In genomic region chr16:91552072-91552471, GRCm38 (mm10) we compare ENCODE assay signal across 16 mouse cellular contexts. TPM values are rescaled to one million over a fixed set of nuclear protein-coding genes. Genes with fewer than 3 reads are reported as not detected.
A peak's percentile ranks its signal among the peaks of the same experiment; 100 is the strongest.
DNase-seq lines count a peak whose midpoint lies in the region; ATAC-seq and TF ChIP-seq lines count a peak whose summit lies in the region.
"Had no signal": no experiment of that assay in that cellular context is flagged by ENCODE, and none has a peak within 500 bp of the region (broad histone marks: within the 10 kb centered on the region; RNA-seq: fewer than 3 reads in every experiment).

No protein-coding gene starts in this region.

- H3K4me3 ChIP-seq in heart, embryonic 12.5 days, result no peak overlapping the region
- H3K4me3 ChIP-seq in liver, embryonic 11.5 days (ENCODE audit: low read depth, low read length), result no peak overlapping the region
- no peak overlapping the region for H3K4me3 ChIP-seq in liver, postnatal 0 days (ENCODE audit: low read depth, low read length)
- no peak overlapping the region for H3K4me3 ChIP-seq in intestine, embryonic 15.5 days (replicated peaks)
- no peak overlapping the region for H3K4me3 ChIP-seq in stomach, postnatal 0 days (ENCODE audit: low read depth, low read length)

- intact Hi-C loops in heart, postnatal 10 days (cut with DNase I), result no loop called here
- intact Hi-C loops in left cerebral cortex, postnatal 25 days (cut with DNase I), result no loop called here

- H3K9me3 ChIP-seq in heart, embryonic 12.5 days (replicated peaks), result no peaks in the 10 kb centered on the region
- H3K9me3 ChIP-seq in liver, embryonic 11.5 days (ENCODE audit: control insufficient read depth, low read length), result no peaks in the 10 kb centered on the region
- no peaks in the 10 kb centered on the region for H3K9me3 ChIP-seq in liver, postnatal 0 days (ENCODE audit: low read length)
- H3K9me3 ChIP-seq in intestine, embryonic 15.5 days, result no peaks in the 10 kb centered on the region
- H3K9me3 ChIP-seq in stomach, postnatal 0 days (ENCODE audit: control insufficient read depth, low read length), result no peaks in the 10 kb centered on the region
- H3K9me3 ChIP-seq: liver, embryonic 15.5 days had no signal

- ATAC-seq in heart, embryonic 12.5 days (ENCODE audit: insufficient number of reproducible peaks, low FRiP score), result no peak
- no peak for ATAC-seq in liver, embryonic 11.5 days (replicated peaks; ENCODE audit: low FRiP score)
- no peak for ATAC-seq in liver, postnatal 0 days
- peak; percentile 40 for ATAC-seq in intestine, embryonic 15.5 days
- no peak for ATAC-seq in stomach, postnatal 0 days (ENCODE audit: low FRiP score, low TSS enrichment)
- ATAC-seq: activated CD4-positive, CD25-positive, alpha-beta regulatory T cell, adult 4 months; forebrain, embryonic 14.5 days had no signal

- no peaks in the 10 kb centered on the region for H3K27me3 ChIP-seq in heart, embryonic 12.5 days (replicated peaks)
- no peaks in the 10 kb centered on the region for H3K27me3 ChIP-seq in liver, embryonic 11.5 days (replicated peaks; ENCODE audit: control insufficient read depth, insufficient read depth, low read length)
- no peaks in the 10 kb centered on the region for H3K27me3 ChIP-seq in liver, postnatal 0 days (ENCODE audit: insufficient read depth, low read length)
- H3K27me3 ChIP-seq in intestine, embryonic 15.5 days (replicated peaks), result no peaks in the 10 kb centered on the region
- no peaks in the 10 kb centered on the region for H3K27me3 ChIP-seq in stomach, postnatal 0 days (ENCODE audit: control insufficient read depth, insufficient read depth, low read length)
- H3K27me3 ChIP-seq: liver, embryonic 15.5 days had no signal

- WGBS in heart, embryonic 12.5 days, result 31% methylated on average over 9 of the region's 9 CpGs
- 62% methylated on average over 9 of the region's 9 CpGs for WGBS in liver, embryonic 11.5 days
- WGBS in liver, postnatal 0 days (ENCODE audit: insufficient replicate concordance), result 63% methylated on average over 9 of the region's 9 CpGs
- 50% methylated on average over 9 of the region's 9 CpGs for WGBS in intestine, embryonic 15.5 days
- WGBS in stomach, postnatal 0 days, result 61% methylated on average over 9 of the region's 9 CpGs

- TF ChIP-seq EP300 in liver, postnatal 0 days (IDR thresholded peaks at IDR 0.05; ENCODE audit: low read depth), result no peak
- TF ChIP-seq EP300 in stomach, postnatal 0 days (optimal IDR thresholded peaks at IDR 0.05), result no peak

- H3K36me3 ChIP-seq in heart, embryonic 12.5 days, result peaks cover 29% of the 10 kb centered on the region
- H3K36me3 ChIP-seq in liver, embryonic 11.5 days (ENCODE audit: control insufficient read depth, insufficient read depth, low read length), result peaks cover 3% of the 10 kb centered on the region; the same call in 1 of the 2 replicates
- peaks cover 40% of the 10 kb centered on the region for H3K36me3 ChIP-seq in liver, postnatal 0 days (replicated peaks; ENCODE audit: insufficient read depth, low read length)
- H3K36me3 ChIP-seq in intestine, embryonic 15.5 days, result 0 out of 2 replicates have a peak, but pooled peaks cover 4% of the 10 kb centered on the region
- no peaks in the 10 kb centered on the region; the same call in 1 of the 2 replicates for H3K36me3 ChIP-seq in stomach, postnatal 0 days (ENCODE audit: control insufficient read depth, insufficient read depth, low read length)

- H3K9ac ChIP-seq in heart, embryonic 12.5 days, result no peak overlapping the region
- H3K9ac ChIP-seq in liver, embryonic 11.5 days (ENCODE audit: low read depth, low read length), result peak overlapping the region; percentile 43; the same call in 1 of the 2 replicates
- H3K9ac ChIP-seq in liver, postnatal 0 days (replicated peaks), result no peak overlapping the region
- H3K9ac ChIP-seq in intestine, embryonic 15.5 days, result no peak overlapping the region
- H3K9ac ChIP-seq in stomach, postnatal 0 days (ENCODE audit: low read length), result no peak overlapping the region

- DNase-seq in heart, postnatal 10 days, result no peak
- no peak for DNase-seq in liver, embryonic 11.5 days (ENCODE audit: low spot score)
- DNase-seq in liver, postnatal 0 days, result no peak
- peak; percentile 44 for DNase-seq in stomach, postnatal 0 days (ENCODE audit: low spot score)
- DNase-seq in left cerebral cortex, postnatal 25 days (ENCODE audit: low spot score in 2 of 2), result no peak
- DNase-seq: adrenal gland, postnatal 14 days; B cell, adult 2 months; cerebellum, adult 11-12 months; layer of hippocampus, postnatal 36 days; right cerebral cortex, postnatal 14 days; thymus, postnatal 36 days had no signal

- 0 out of 2 replicates have a peak overlapping the region, but pooled peaks have one; percentile 75 for H3K27ac ChIP-seq in heart, embryonic 12.5 days (ENCODE audit: poor library complexity, severe bottlenecking)
- no peak overlapping the region; the same call in 1 of the 2 replicates for H3K27ac ChIP-seq in liver, embryonic 11.5 days (ENCODE audit: low read depth, low read length)
- no peak overlapping the region for H3K27ac ChIP-seq in liver, postnatal 0 days (ENCODE audit: low read depth)
- H3K27ac ChIP-seq in intestine, embryonic 15.5 days, result peak overlapping the region; percentile 75
- H3K27ac ChIP-seq in stomach, postnatal 0 days (replicated peaks), result peak overlapping the region; percentile 35

- no peak for TF ChIP-seq CTCF in liver, postnatal 0 days (IDR thresholded peaks at IDR 0.05; ENCODE audit: low read depth)
- TF ChIP-seq CTCF in stomach, postnatal 0 days (IDR thresholded peaks at IDR 0.05; ENCODE audit: low read depth), result peak; percentile 39

- H3K4me1 ChIP-seq in heart, embryonic 12.5 days (replicated peaks), result peaks cover 78% of the 10 kb centered on the region
- peaks cover 54% of the 10 kb centered on the region for H3K4me1 ChIP-seq in liver, embryonic 11.5 days (replicated peaks; ENCODE audit: control insufficient read depth, insufficient read depth, low read length)
- peaks cover 51% of the 10 kb centered on the region for H3K4me1 ChIP-seq in liver, postnatal 0 days (ENCODE audit: insufficient read depth)
- H3K4me1 ChIP-seq in intestine, embryonic 15.5 days (replicated peaks), result peaks cover 39% of the 10 kb centered on the region
- peaks cover 7% of the 10 kb centered on the region for H3K4me1 ChIP-seq in stomach, postnatal 0 days (replicated peaks; ENCODE audit: control insufficient read depth, insufficient read depth)

- peak overlapping the region; percentile 16; the same call in 1 of the 2 replicates for H3K4me2 ChIP-seq in heart, embryonic 12.5 days
- peak overlapping the region; percentile 58 for H3K4me2 ChIP-seq in liver, embryonic 11.5 days
- no peak overlapping the region for H3K4me2 ChIP-seq in liver, postnatal 0 days (ENCODE audit: low read depth, low read length)
- H3K4me2 ChIP-seq in intestine, embryonic 15.5 days (replicated peaks), result peak overlapping the region; percentile 6; the same call in 1 of the 2 replicates
- H3K4me2 ChIP-seq in stomach, postnatal 0 days (replicated peaks; ENCODE audit: low read depth), result no peak overlapping the region

RNA-seq across cellular contexts. Expression of gene Ifngr2, which starts 5.2 kb away (rescaled TPM):
- 99.4 and 110 TPM in 2 replicates for polyA plus RNA-seq in heart, embryonic 12.5 days (2016; fragmentation: Nextera tagmentation; extraction: Ambion mirVana)
- total RNA-seq in heart, postnatal 10 days (2021), result 100 to 1,000 TPM; 116 to 132 TPM
- polyA plus RNA-seq in liver, embryonic 11.5 days (2014; fragmentation: Nextera tagmentation; extraction: Ambion mirVana), result 26.2 and 28.7 TPM in 2 replicates
- polyA plus RNA-seq in liver, postnatal 0 days (2015; fragmentation: Nextera tagmentation; extraction: Ambion mirVana), result 18.2 and 20.8 TPM in 2 replicates
- 76.4 and 90.6 TPM in 2 replicates for polyA plus RNA-seq in intestine, embryonic 15.5 days (2015; fragmentation: Nextera tagmentation; extraction: Ambion mirVana)
- 54.9 and 57.8 TPM in 2 replicates for polyA plus RNA-seq in stomach, postnatal 0 days (2015; fragmentation: Nextera tagmentation; extraction: Ambion mirVana)
- 10 to 100 TPM; 43.3 to 46.9 TPM for total RNA-seq in left cerebral cortex, postnatal 25 days (2021)

RNA-seq across cellular contexts. Expression of gene Tmem50b, which starts 45.5 kb away (rescaled TPM):
- polyA plus RNA-seq in heart, embryonic 12.5 days (2016; fragmentation: Nextera tagmentation; extraction: Ambion mirVana), result 57.4 and 60.8 TPM in 2 replicates
- total RNA-seq in heart, postnatal 10 days (2021), result 10 to 100 TPM; 46.9 to 55.3 TPM
- 13.3 and 14.0 TPM in 2 replicates for polyA plus RNA-seq in liver, embryonic 11.5 days (2014; fragmentation: Nextera tagmentation; extraction: Ambion mirVana)
- polyA plus RNA-seq in liver, postnatal 0 days (2015; fragmentation: Nextera tagmentation; extraction: Ambion mirVana), result 8.6 and 9.8 TPM in 2 replicates
- polyA plus RNA-seq in intestine, embryonic 15.5 days (2015; fragmentation: Nextera tagmentation; extraction: Ambion mirVana), result 31.7 and 32.2 TPM in 2 replicates
- polyA plus RNA-seq in stomach, postnatal 0 days (2015; fragmentation: Nextera tagmentation; extraction: Ambion mirVana), result 60.8 and 64.6 TPM in 2 replicates
- 10 to 100 TPM; 96.1 to 98.9 TPM for total RNA-seq in left cerebral cortex, postnatal 25 days (2021)

Comparison
In these comparisons a context has a peak if more than half of its experiments do, and no peak if none do; other contexts are left out.
1. H3K4me2 ChIP-seq: peak in heart, embryonic 12.5 days (single experiment), liver, embryonic 11.5 days (single experiment) and intestine, embryonic 15.5 days (single experiment); none in liver, postnatal 0 days (single experiment) and stomach, postnatal 0 days (single experiment).
2. H3K27ac ChIP-seq: peak in heart, embryonic 12.5 days (single experiment), intestine, embryonic 15.5 days (single experiment) and stomach, postnatal 0 days (single experiment); none in liver, embryonic 11.5 days (single experiment) and liver, postnatal 0 days (single experiment).